Mouse (Mus musculus) C2C12 (cell line): ENCODE results near the gene Odc1.

Experiments
- CEBPB ChIP-seq: IDR thresholded peaks from one replicate; pipeline ENCODE4 v1.6.1; 2011; ENCODE audit warnings: low read depth, mild to moderate bottlenecking, control low read depth, moderate library complexity
- CTCF ChIP-seq: IDR thresholded peaks from one replicate; pipeline ENCODE4 v1.5.1; 2011; ENCODE audit not compliant: control insufficient read depth, insufficient read depth, insufficient read length
- MYOD1 ChIP-seq: IDR thresholded peaks from one replicate; pipeline ENCODE4 v1.6.1; 2011; ENCODE audit warnings: low read depth; ENCODE audit not compliant: control insufficient read depth, insufficient read length
- USF1 ChIP-seq: IDR thresholded peaks from one replicate; pipeline ENCODE4 v1.6.1; 2011; ENCODE audit warnings: low read depth, mild to moderate bottlenecking, control low read depth, moderate library complexity

GRCm38 (mm10) chr12:17552420-17552819 is 7.8 kb downstream of the Odc1 start:
- TF ChIP-seq CTCF (no peak), USF1 (no peak), CEBPB (no peak), MYOD1 (no peak)
